In the genomic region with DNA sequence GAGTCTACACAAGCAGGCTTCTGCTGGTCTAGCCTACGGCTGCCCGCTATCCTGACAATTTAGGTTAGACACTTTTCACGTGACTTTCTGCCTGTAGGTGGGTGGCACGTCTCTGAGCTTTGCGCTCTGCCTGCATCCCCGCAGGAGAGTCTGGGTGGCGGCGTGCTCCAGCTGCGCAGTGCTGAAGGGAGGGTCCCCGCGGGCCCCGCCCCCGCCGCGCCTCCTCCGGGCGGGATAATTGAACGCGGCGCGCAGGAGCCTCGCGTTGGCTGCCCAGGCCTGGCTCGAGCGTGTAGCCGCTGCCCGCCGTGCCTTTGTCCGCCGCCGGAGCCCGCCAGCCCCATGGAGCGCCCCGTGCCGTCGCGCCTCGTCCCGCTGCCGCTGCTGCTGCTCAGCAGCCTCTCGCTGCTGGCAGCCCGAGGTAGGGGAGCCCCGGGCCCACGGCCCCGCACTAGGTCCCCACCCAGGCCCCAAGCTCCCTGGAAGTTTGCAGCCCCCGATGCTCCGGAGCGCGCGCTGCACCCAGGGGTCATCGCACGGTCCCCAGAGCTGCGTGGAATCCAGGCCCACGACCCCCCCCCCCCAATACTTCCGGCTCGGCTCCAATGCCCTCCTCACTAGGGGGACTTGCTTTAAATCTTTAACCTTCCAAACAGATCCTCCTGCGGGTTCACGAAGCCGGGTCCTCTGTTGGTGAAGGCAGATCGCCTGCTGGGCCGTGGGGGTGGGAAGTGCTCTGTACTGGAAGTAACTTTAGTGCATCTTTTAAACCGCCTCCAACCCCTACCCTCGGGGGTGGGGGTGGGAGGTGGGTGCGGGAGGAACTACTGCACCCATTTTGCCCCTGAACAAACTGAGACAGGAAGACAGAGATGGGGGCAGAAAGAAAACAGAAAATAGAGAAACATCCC, we compare ENCODE assay signal across 8 mouse cellular contexts. TPM values are rescaled to one million over a fixed set of nuclear protein-coding genes. Genes with fewer than 3 reads are reported as not detected.
DNase-seq lines count a peak whose midpoint lies in the region; ATAC-seq lines count a peak whose summit lies in the region.

A gene (plus strand): TSS at position 158 of the 911 bp plus-strand sequence.

- no peaks in the 10 kb centered on the region for H3K27me3 ChIP-seq in hindbrain, embryonic 15.5 days

- peak; percentile 56 for ATAC-seq in common myeloid progenitor, adult 5-6 weeks (replicated peaks; ENCODE audit: low read depth, poor library complexity, severe bottlenecking)
- ATAC-seq in hindbrain, embryonic 15.5 days (ENCODE audit: low FRiP score, low read depth) = peak; percentile 82

- peak within 1 kb of the TSS; percentile 96 for H3K4me2 ChIP-seq in hindbrain, embryonic 15.5 days

- peak within 1 kb of the TSS; percentile 58 for H3K9ac ChIP-seq in hindbrain, embryonic 15.5 days

- no peaks in the 10 kb centered on the region for H3K9me3 ChIP-seq in hindbrain, embryonic 15.5 days

- DNase-seq in NIH3T3 (ENCODE audit: low read depth) = peak; percentile 36
- DNase-seq in gastrocnemius, adult 8-10 months (ENCODE audit: low spot score in 2 of 2) = peak; percentile 23 to 54
- DNase-seq in left cerebral cortex, adult 11 months (ENCODE audit: low spot score) = peak; percentile 18
- peak; percentile 85 for DNase-seq in lung, postnatal 10 days
- DNase-seq in right cerebral cortex, adult 18-20 months = peak; percentile 75
- peak; percentile 86 for DNase-seq in yolk sac, embryonic 10.5 days (ENCODE audit: low spot score)

- no peaks in the 10 kb centered on the region for H3K36me3 ChIP-seq in hindbrain, embryonic 15.5 days

- peak within 1 kb of the TSS; percentile 79 for H3K27ac ChIP-seq in hindbrain, embryonic 15.5 days (replicated peaks)

- H3K4me1 ChIP-seq in hindbrain, embryonic 15.5 days (replicated peaks) = peaks cover 31% of the 10 kb centered on the region

- WGBS in hindbrain, embryonic 15.5 days = under 1% methylated on average over 64 of the region's 64 CpGs

- H3K4me3 ChIP-seq in hindbrain, embryonic 15.5 days = peak within 1 kb of the TSS; percentile 53

RNA-seq across cellular contexts. Expression of the gene that starts here (rescaled TPM):
- total RNA-seq in common myeloid progenitor, adult 5-6 weeks (2017) = 0.14 TPM in 1 of 2 replicates, not detected in the other
- 10 to 100 TPM in 1 of 4 experiments, 1 to 10 TPM in 3; 2.5 to 13.1 (median 5.3) TPM for total RNA-seq in gastrocnemius, adult 8-10 months (2022)
- polyA plus RNA-seq in hindbrain, embryonic 15.5 days (2015; fragmentation: Nextera tagmentation; extraction: Ambion mirVana) = 53.6 and 56.2 TPM in 2 replicates

Comparison
In these comparisons a context has a peak if more than half of its experiments do, and no peak if none do; other contexts are left out.
1. Peak in every context shown above with its lines: DNase-seq, ATAC-seq, H3K4me3 ChIP-seq and H3K27ac ChIP-seq.
2. Peak in ATAC-seq in common myeloid progenitor, adult 5-6 weeks; RNA of the gene not detected or under 1 TPM.
3. DNase-seq: peak in every context shown above with its lines; median percentile 86 in yolk sac, embryonic 10.5 days; 85 in lung, postnatal 10 days; 75 in right cerebral cortex, adult 18-20 months; 38 in gastrocnemius, adult 8-10 months; 36 in NIH3T3; 18 in left cerebral cortex, adult 11 months.